Mouse (Mus musculus): ENCODE measurements around the gene Pik3c2g.

DNA sequence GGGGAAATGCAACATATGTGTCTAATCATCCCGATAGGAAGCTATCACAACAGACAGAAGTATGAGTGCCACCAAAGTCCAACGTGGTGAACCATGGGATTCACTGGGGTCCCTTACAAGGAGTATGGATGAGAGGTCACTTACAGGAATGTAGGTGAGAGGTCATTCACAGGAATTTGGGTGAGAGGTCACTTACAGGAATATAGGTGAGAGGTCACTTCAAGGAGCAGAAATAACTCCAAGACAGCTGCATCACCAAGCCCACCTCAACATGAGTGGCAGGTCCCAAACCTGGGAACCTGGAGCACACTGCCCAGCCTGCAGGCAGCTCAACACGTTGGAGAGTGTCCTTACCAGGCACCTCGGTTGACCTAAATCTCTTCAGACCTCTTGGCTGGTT is 314.8 kb downstream of the Pik3c2g start:
- TF ChIP-seq POLR2A (IDR thresholded peaks at IDR 0.05; ENCODE audit: borderline replicate concordance, extremely low read depth, insufficient read depth, insufficient read length, poor library complexity, severe bottlenecking) (no peak), CTCF (IDR thresholded peaks at IDR 0.05; ENCODE audit: borderline replicate concordance, extremely low read depth, insufficient read depth, insufficient read length) (no peak)

Data from brain, embryonic 14.5 days (tissue).